Mouse (Mus musculus) lung, postnatal 0 days (tissue): Measurements from ENCODE around the gene Ensa. TPM values are rescaled to one million over a fixed set of nuclear protein-coding genes. Genes with fewer than 3 reads are reported as not detected.
A peak's percentile ranks its signal among the peaks of the same experiment; 100 is the strongest.

Source experiments
- ATAC-seq: fragments of 200-750 bp; cut with Nextera tagmentation; 2 replicates; pipeline ENCODE4 v1.8.0; 2017; ENCODE audit warnings: moderate library complexity
- DNase-seq: peaks from one replicate; pipeline ENCODE4 v3.0.0-alpha.2; 2016; ENCODE audit warnings: low spot score
- H3K27ac ChIP-seq: fragments of 300-500 bp; sonication (generic); 2 replicates; pipeline ENCODE4 v1.5.1; 2014; ENCODE audit warnings: antibody characterized with exemption, mild to moderate bottlenecking, low read length, mixed read lengths
- H3K27me3 ChIP-seq: fragments of 300-500 bp; sonication (generic); replicated peaks from 2 replicates; pipeline ENCODE4 v1.6.1; 2014; ENCODE audit warnings: low read length, mixed read lengths; ENCODE audit not compliant: insufficient read depth
- H3K36me3 ChIP-seq: fragments of 300-500 bp; sonication (generic); 2 replicates; pipeline ENCODE4 v1.6.1; 2014; ENCODE audit warnings: low read length, mixed read lengths; ENCODE audit not compliant: insufficient read depth
- H3K4me1 ChIP-seq: fragments of 300-500 bp; sonication (generic); 2 replicates; pipeline ENCODE4 v1.6.1; 2014; ENCODE audit warnings: antibody characterized with exemption, low read depth, low read length, mixed read lengths; ENCODE audit not compliant: insufficient read depth
- H3K4me2 ChIP-seq: fragments of 300-500 bp; sonication (generic); replicated peaks from 2 replicates; pipeline ENCODE4 v1.6.1; 2014; ENCODE audit warnings: low read depth, mild to moderate bottlenecking, low read length, moderate library complexity, mixed read lengths
- H3K4me3 ChIP-seq: fragments of 300-500 bp; sonication (generic); 2 replicates; pipeline ENCODE4 v1.5.1; 2014; ENCODE audit warnings: low read depth, low read length
- H3K9ac ChIP-seq: fragments of 300-500 bp; sonication (generic); replicated peaks from 2 replicates; pipeline ENCODE4 v1.6.1; 2014; ENCODE audit warnings: low read depth, mild to moderate bottlenecking
- H3K9me3 ChIP-seq: fragments of 300-500 bp; sonication (generic); 2 replicates; pipeline ENCODE4 v1.6.1; 2016; ENCODE audit warnings: low read length, mixed read lengths
- CTCF ChIP-seq: IDR thresholded peaks from 2 replicates; pipeline ENCODE4 v1.5.1; 2016; ENCODE audit warnings: antibody characterized with exemption, mild to moderate bottlenecking
- EP300 ChIP-seq: IDR thresholded peaks from 2 replicates; pipeline ENCODE4 v1.6.1; 2016; ENCODE audit warnings: antibody characterized with exemption, mild to moderate bottlenecking, control low read depth
- WGBS: fragments of 180-500 bp; shearing (Covaris S2); extraction: QIAGEN DNeasy Blood & Tissue Kit; methylation state at CpG from one replicate; pipeline ENCODE4 v1.1.7; 2014; 5-methylcytosine and 5-hydroxymethylcytosine counted together
- polyA plus RNA-seq: library from polyadenylated mRNA; unstranded; fragments of >200 nt; fragmentation: Nextera tagmentation; extraction: Ambion mirVana; gene quantifications from 2 replicates; pipeline ENCODE4 v1.2.1, GENCODE M21; 2015

Gene Ensa
- polyA plus RNA-seq, 1 experiment from 2014 or later: 52.0 TPM

DNA sequence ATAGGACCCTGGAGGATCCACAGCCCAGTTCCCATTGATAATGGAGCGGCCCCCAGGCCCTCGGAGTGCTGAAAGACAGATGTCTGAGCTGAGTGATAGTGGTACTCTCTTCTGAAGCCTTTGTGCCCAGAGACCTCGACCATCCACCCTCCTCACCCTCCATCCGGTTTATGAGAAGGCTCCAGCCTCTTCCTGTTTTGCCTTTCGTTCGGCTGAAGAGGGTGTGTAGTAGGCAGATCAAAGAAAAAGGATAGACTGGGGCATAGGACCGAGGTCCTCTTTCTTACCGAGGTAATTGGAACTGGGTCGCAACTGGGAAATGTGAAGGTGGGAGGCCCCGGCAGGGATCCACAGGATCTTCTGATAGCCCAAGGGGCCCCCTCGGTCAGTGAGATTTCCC, 56.6 kb downstream of the Ensa start:
- no peaks in the 10 kb centered on the region for H3K9me3 ChIP-seq
- no peak for DNase-seq
- ATAC-seq: no peak
- no peak overlapping the region for H3K9ac ChIP-seq
- H3K36me3 ChIP-seq: no peaks in the 10 kb centered on the region; the same call in 1 of the 2 replicates
- peaks cover 6% of the 10 kb centered on the region for H3K4me1 ChIP-seq
- no peaks in the 10 kb centered on the region for H3K27me3 ChIP-seq
- TF ChIP-seq CTCF (no peak), EP300 (no peak)
- 30% methylated on average over 11 of the region's 11 CpGs for WGBS
- H3K4me2 ChIP-seq: no peak overlapping the region
- H3K27ac ChIP-seq: 0 out of 2 replicates have a peak overlapping the region, but pooled peaks have one; percentile 20
- H3K4me3 ChIP-seq: no peak overlapping the region

Other genes starting within 250 kb of the Ensa start
- gene 4930558C23Rik, start 222.2 kb upstream of the Ensa start, polyA plus RNA-seq: 0.23 and 0.45 TPM in 2 replicates
- 22.7 and 27.0 TPM in 2 replicates for gene Arnt, start 190.6 kb upstream of the Ensa start, polyA plus RNA-seq
- 8.2 and 8.8 TPM in 2 replicates for gene Ctsk, start 125.7 kb upstream of the Ensa start, polyA plus RNA-seq
- gene Ctss, start 98.2 kb upstream of the Ensa start, polyA plus RNA-seq: 109 and 115 TPM in 2 replicates
- gene Hormad1, start 65.3 kb upstream of the Ensa start, polyA plus RNA-seq: not detected in 2 replicates
- 23.1 and 25.3 TPM in 2 replicates for gene Golph3l, start 36.1 kb upstream of the Ensa start, polyA plus RNA-seq
- 99.6 and 101 TPM in 2 replicates for gene Mcl1, start 33.8 kb downstream of the Ensa start, polyA plus RNA-seq
- 11.8 and 13.2 TPM in 2 replicates for gene Adamtsl4, start 62.9 kb downstream of the Ensa start, polyA plus RNA-seq
- 94.3 and 107 TPM in 2 replicates for gene Ecm1, start 114.6 kb downstream of the Ensa start, polyA plus RNA-seq
- 18.5 and 19.3 TPM in 2 replicates for gene Tars2, start 135.2 kb downstream of the Ensa start, polyA plus RNA-seq
- gene Rprd2, start 193.9 kb downstream of the Ensa start, polyA plus RNA-seq: 12.9 and 14.0 TPM in 2 replicates
- 14.3 and 16.0 TPM in 2 replicates for gene Prpf3, start 230.9 kb downstream of the Ensa start, polyA plus RNA-seq
- gene Mrps21, start 246.5 kb downstream of the Ensa start, polyA plus RNA-seq: 252 and 273 TPM in 2 replicates